Mouse (Mus musculus): Measurements from ENCODE around the gene Crybg2. TPM values are rescaled to one million over a fixed set of nuclear protein-coding genes. Genes with fewer than 3 reads are reported as not detected.

The Crybg2 gene
- polyA plus RNA-seq, 1 experiment, result 19.2 TPM

DNA sequence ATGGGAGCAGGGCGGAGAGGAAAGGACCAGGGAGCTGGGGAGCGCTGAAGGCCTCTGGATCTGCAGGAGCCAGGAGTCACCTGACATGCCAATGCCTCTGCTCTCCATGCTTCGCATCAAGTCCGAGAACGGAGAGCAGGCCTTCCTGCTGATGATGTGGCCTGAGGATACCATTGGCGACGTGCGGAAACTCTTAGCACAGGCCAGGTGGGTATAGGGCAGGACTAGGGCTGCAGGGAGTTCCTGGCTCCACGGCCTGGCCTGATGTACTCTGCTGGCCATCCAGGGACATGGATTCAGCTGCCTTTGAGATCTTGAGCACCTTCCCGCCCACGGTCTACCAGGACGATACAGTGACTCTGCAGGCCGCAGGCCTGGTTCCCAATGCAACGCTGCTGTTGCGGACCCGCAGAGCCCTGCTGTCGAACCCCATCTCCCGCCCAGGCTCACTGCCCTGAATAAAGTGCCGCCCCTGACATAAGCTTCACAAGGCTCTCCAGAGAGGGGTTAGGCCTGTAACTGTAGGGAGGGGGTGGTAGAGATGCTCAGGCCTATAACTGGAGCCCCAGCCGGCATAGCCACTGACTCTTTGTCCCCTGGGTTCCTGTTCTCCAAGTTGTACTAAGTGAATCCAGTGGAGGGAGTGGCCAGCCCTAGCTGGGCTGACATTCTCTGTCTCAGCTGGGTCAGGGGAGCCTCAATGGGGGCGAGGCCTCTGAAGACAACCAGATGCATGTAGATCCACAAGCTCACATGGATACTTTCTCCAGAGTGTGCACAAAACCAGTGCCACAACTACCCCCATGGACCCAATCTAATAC, 65.9 kb downstream of the Crybg2 start:
- peak overlapping the region; percentile 5 for H3K4me3 ChIP-seq (ENCODE audit: low read depth, low read length)
- H3K27ac ChIP-seq (ENCODE audit: insufficient read depth, low read length), result no peak overlapping the region
- peaks cover 8% of the 10 kb centered on the region; the same call in 1 of the 2 replicates for H3K36me3 ChIP-seq (ENCODE audit: control insufficient read depth, insufficient read depth, low read length, poor library complexity, severe bottlenecking)
- no peaks in the 10 kb centered on the region for H3K27me3 ChIP-seq (ENCODE audit: control insufficient read depth, insufficient read depth, low read length, poor library complexity, severe bottlenecking)
- TF ChIP-seq EP300 (IDR thresholded peaks at IDR 0.05; ENCODE audit: insufficient read depth, low read depth, low read length), result no peak
- H3K9ac ChIP-seq (ENCODE audit: low read depth, poor library complexity, severe bottlenecking), result no peak overlapping the region
- peaks cover 11% of the 10 kb centered on the region for H3K4me1 ChIP-seq (ENCODE audit: control insufficient read depth, insufficient read depth, low read length)
- no peaks in the 10 kb centered on the region for H3K9me3 ChIP-seq (replicated peaks; ENCODE audit: control insufficient read depth, insufficient read depth, low read length, poor library complexity, severe bottlenecking)

GRCm38 (mm10) chr4:134127121-134127455, 66.5 kb downstream of the Crybg2 start:
- no peak overlapping the region for H3K27ac ChIP-seq (ENCODE audit: insufficient read depth, low read length)
- no peak for TF ChIP-seq EP300 (IDR thresholded peaks at IDR 0.05; ENCODE audit: insufficient read depth, low read depth, low read length)
- no peak for TF ChIP-seq CTCF (IDR thresholded peaks at IDR 0.05; ENCODE audit: low read depth, low read length)
- no peak for TF ChIP-seq POLR2A (IDR thresholded peaks at IDR 0.05; ENCODE audit: insufficient read depth, low read length)
- peaks cover 11% of the 10 kb centered on the region for H3K4me1 ChIP-seq (ENCODE audit: control insufficient read depth, insufficient read depth, low read length)
- no peak overlapping the region for H3K9ac ChIP-seq (ENCODE audit: low read depth, poor library complexity, severe bottlenecking)
- H3K27me3 ChIP-seq (ENCODE audit: control insufficient read depth, insufficient read depth, low read length, poor library complexity, severe bottlenecking), result no peaks in the 10 kb centered on the region
- peaks cover 9% of the 10 kb centered on the region for H3K36me3 ChIP-seq (ENCODE audit: control insufficient read depth, insufficient read depth, low read length, poor library complexity, severe bottlenecking)
- H3K9me3 ChIP-seq (replicated peaks; ENCODE audit: control insufficient read depth, insufficient read depth, low read length, poor library complexity, severe bottlenecking), result no peaks in the 10 kb centered on the region
- H3K4me3 ChIP-seq (ENCODE audit: low read depth, low read length), result no peak overlapping the region

DNA sequence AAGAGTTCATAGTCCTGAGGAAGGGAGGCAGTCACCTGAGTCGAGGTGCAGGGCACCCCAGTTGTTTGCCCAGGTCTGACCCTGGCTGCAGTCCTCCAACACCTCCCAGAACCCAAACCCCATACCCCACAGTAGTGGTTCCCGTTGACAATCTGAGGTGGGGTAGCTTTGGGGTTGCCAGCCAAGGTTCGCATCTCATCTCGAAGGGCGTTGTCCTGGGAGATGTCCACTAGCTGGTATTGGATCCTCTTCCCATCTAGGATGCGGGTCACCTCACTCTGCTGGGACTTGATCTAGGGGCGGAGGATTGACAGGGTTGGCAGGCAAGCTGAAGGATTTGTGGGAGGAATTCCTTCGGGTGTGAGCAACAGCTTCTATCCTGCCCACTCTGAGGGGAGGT, 67.2 kb downstream of the Crybg2 start:
- no peaks in the 10 kb centered on the region for H3K9me3 ChIP-seq (replicated peaks; ENCODE audit: control insufficient read depth, insufficient read depth, low read length, poor library complexity, severe bottlenecking)
- peaks cover 13% of the 10 kb centered on the region for H3K36me3 ChIP-seq (ENCODE audit: control insufficient read depth, insufficient read depth, low read length, poor library complexity, severe bottlenecking)
- no peak overlapping the region for H3K27ac ChIP-seq (ENCODE audit: insufficient read depth, low read length)
- no peaks in the 10 kb centered on the region for H3K27me3 ChIP-seq (ENCODE audit: control insufficient read depth, insufficient read depth, low read length, poor library complexity, severe bottlenecking)
- TF ChIP-seq EP300 (IDR thresholded peaks at IDR 0.05; ENCODE audit: insufficient read depth, low read depth, low read length) (no peak), POLR2A (IDR thresholded peaks at IDR 0.05; ENCODE audit: insufficient read depth, low read length) (no peak), CTCF (IDR thresholded peaks at IDR 0.05; ENCODE audit: low read depth, low read length) (no peak)
- H3K4me3 ChIP-seq (ENCODE audit: low read depth, low read length), result peak overlapping the region; percentile 86
- peaks cover 9% of the 10 kb centered on the region for H3K4me1 ChIP-seq (ENCODE audit: control insufficient read depth, insufficient read depth, low read length)
- H3K9ac ChIP-seq (ENCODE audit: low read depth, poor library complexity, severe bottlenecking), result peak overlapping the region; percentile 74

DNA sequence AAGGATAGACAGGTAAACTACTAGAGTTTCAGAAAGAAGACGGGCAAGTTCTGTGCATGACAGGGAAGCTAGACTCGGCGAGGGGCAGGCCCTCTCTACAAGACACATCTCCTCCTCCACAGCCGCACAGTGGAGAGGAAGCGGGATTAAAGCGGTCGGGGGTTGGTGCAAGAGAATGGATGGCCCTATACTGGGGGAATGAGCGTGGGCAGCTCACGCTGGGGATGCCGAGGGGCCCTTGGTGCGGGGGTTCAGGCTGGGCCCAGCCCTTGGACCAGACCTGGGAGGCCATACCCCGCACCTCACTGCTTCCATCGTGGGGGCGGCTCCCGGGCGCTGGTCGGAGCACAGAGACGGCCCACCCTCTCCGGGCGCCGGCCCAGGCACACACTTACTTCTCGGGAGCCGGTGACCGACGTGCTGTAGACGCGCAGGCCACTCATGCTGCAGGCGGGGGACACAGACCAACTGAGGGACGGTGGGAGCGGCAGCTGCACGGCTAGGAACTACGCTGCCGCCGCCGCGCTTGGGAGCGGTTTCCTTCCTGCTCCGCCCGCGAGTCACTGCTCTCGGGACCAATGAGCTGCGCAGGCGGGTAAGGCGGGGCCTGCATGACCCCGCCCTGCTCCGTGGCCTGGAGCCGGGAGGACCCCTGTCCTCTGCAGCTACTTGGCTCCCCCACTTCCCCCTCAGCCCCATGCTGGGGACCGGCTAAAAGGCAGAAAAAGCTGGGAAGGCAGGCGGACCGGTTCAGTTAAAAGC, 67.8 kb downstream of the Crybg2 start, which contains the start of gene Sh3bgrl3:
TSS of gene Sh3bgrl3 (minus strand) at position 569 of the 762 bp plus-strand sequence.
- TF ChIP-seq POLR2A (IDR thresholded peaks at IDR 0.05; ENCODE audit: insufficient read depth, low read length), result peak; percentile 57
- TF ChIP-seq EP300 (IDR thresholded peaks at IDR 0.05; ENCODE audit: insufficient read depth, low read depth, low read length), result no peak
- TF ChIP-seq CTCF (IDR thresholded peaks at IDR 0.05; ENCODE audit: low read depth, low read length), result no peak
- Histone ChIP-seq H3K27me3 (ENCODE audit: control insufficient read depth, insufficient read depth, low read length, poor library complexity, severe bottlenecking) (no peaks in the 10 kb centered on the region), H3K9me3 (replicated peaks; ENCODE audit: control insufficient read depth, insufficient read depth, low read length, poor library complexity, severe bottlenecking) (no peaks in the 10 kb centered on the region), H3K4me1 (ENCODE audit: control insufficient read depth, insufficient read depth, low read length) (peaks cover 6% of the 10 kb centered on the region), H3K9ac (ENCODE audit: low read depth, poor library complexity, severe bottlenecking) (peak within 1 kb of the TSS; percentile 74), H3K27ac (ENCODE audit: insufficient read depth, low read length) (peak within 1 kb of the TSS; percentile 60; the same call in 1 of the 2 replicates), H3K36me3 (ENCODE audit: control insufficient read depth, insufficient read depth, low read length, poor library complexity, severe bottlenecking) (peaks cover 13% of the 10 kb centered on the region), H3K4me3 (ENCODE audit: low read depth, low read length) (peak within 1 kb of the TSS; percentile 86)

- Histone ChIP-seq H3K4me1 (ENCODE audit: control insufficient read depth, insufficient read depth, low read length) (peaks cover 5% of the 10 kb centered on the region), H3K27ac (ENCODE audit: insufficient read depth, low read length) (peak overlapping the region; percentile 60; the same call in 1 of the 2 replicates), H3K27me3 (ENCODE audit: control insufficient read depth, insufficient read depth, low read length, poor library complexity, severe bottlenecking) (no peaks in the 10 kb centered on the region), H3K4me3 (ENCODE audit: low read depth, low read length) (peak overlapping the region; percentile 68), H3K36me3 (ENCODE audit: control insufficient read depth, insufficient read depth, low read length, poor library complexity, severe bottlenecking) (peaks cover 13% of the 10 kb centered on the region), H3K9ac (ENCODE audit: low read depth, poor library complexity, severe bottlenecking) (peak overlapping the region; percentile 74), H3K9me3 (replicated peaks; ENCODE audit: control insufficient read depth, insufficient read depth, low read length, poor library complexity, severe bottlenecking) (no peaks in the 10 kb centered on the region)
- TF ChIP-seq POLR2A (IDR thresholded peaks at IDR 0.05; ENCODE audit: insufficient read depth, low read length), result no peak
- no peak for TF ChIP-seq CTCF (IDR thresholded peaks at IDR 0.05; ENCODE audit: low read depth, low read length)
- TF ChIP-seq EP300 (IDR thresholded peaks at IDR 0.05; ENCODE audit: insufficient read depth, low read depth, low read length), result no peak
Measured at GRCm38 (mm10) chr4:134128983-134129362, 68.4 kb downstream of the Crybg2 start.

GRCm38 (mm10) chr4:134129482-134129881, 68.9 kb downstream of the Crybg2 start:
- Histone ChIP-seq H3K27ac (ENCODE audit: insufficient read depth, low read length) (no peak overlapping the region), H3K27me3 (ENCODE audit: control insufficient read depth, insufficient read depth, low read length, poor library complexity, severe bottlenecking) (no peaks in the 10 kb centered on the region), H3K9me3 (replicated peaks; ENCODE audit: control insufficient read depth, insufficient read depth, low read length, poor library complexity, severe bottlenecking) (no peaks in the 10 kb centered on the region), H3K4me3 (ENCODE audit: low read depth, low read length) (no peak overlapping the region), H3K36me3 (ENCODE audit: control insufficient read depth, insufficient read depth, low read length, poor library complexity, severe bottlenecking) (peaks cover 13% of the 10 kb centered on the region), H3K4me1 (ENCODE audit: control insufficient read depth, insufficient read depth, low read length) (peaks cover 4% of the 10 kb centered on the region), H3K9ac (ENCODE audit: low read depth, poor library complexity, severe bottlenecking) (no peak overlapping the region; the same call in 1 of the 2 replicates)
- no peak for TF ChIP-seq EP300 (IDR thresholded peaks at IDR 0.05; ENCODE audit: insufficient read depth, low read depth, low read length)

Data from ES-Bruce4 (cell line).